Mouse (Mus musculus): Measurements from ENCODE around the gene Trrap.

The Trrap gene

DNA sequence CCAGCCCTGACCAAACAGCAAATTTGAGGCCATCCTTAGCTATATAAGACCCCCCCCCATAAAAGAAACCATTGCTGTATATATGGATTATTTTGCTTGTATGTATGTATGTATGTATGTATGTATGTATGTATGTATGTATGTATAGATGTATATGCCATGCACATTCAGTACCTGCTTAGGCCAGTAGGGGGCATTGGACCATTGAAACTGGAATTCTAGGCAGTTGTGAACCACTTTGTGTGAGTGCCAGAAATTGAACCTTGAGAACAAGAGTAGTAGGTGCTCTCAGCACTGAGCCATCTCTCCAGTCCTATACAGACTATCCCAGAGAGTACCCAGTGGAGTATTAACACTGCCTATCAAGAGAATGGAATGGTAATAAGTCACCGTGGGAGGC is 104.2 kb downstream of the Trrap start:
- peak; percentile 33 for DNase-seq (ENCODE audit: low read depth, low spot score)

- DNase-seq (ENCODE audit: low read depth, low spot score): no peak
Observed at GRCm38 (mm10) chr5:144872326-144872725, 104.8 kb downstream of the Trrap start.

DNA sequence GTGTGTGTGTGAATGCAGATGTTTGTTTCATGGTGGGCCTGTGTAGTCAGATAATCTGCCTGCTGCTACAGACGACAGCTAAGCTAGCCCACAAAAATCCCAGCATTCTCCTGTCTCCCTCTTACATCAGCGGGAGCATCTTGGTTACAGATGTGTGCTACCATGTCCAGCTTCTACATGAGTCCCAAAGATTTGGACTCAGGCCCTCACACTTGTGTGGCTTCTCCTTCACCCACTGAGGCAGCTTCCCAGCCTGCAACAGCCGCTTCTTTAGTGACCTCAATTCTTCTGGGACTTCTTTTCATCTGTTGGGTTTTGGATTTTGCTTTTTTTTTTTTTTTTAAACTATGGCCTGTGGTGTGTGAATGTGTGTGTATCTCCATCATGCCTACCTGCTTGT is 105.3 kb downstream of the Trrap start:
- DNase-seq (ENCODE audit: low read depth, low spot score): no peak

- no peak for DNase-seq (ENCODE audit: low read depth, low spot score)
Observed at GRCm38 (mm10) chr5:144875227-144875626, 107.7 kb downstream of the Trrap start.

- DNase-seq (ENCODE audit: low read depth, low spot score): peak; percentile 65
Observed at GRCm38 (mm10) chr5:144875892-144876291, 108.4 kb downstream of the Trrap start.

- no peak for DNase-seq (ENCODE audit: low read depth, low spot score)
Observed at GRCm38 (mm10) chr5:144877021-144877420, 109.5 kb downstream of the Trrap start.

DNA sequence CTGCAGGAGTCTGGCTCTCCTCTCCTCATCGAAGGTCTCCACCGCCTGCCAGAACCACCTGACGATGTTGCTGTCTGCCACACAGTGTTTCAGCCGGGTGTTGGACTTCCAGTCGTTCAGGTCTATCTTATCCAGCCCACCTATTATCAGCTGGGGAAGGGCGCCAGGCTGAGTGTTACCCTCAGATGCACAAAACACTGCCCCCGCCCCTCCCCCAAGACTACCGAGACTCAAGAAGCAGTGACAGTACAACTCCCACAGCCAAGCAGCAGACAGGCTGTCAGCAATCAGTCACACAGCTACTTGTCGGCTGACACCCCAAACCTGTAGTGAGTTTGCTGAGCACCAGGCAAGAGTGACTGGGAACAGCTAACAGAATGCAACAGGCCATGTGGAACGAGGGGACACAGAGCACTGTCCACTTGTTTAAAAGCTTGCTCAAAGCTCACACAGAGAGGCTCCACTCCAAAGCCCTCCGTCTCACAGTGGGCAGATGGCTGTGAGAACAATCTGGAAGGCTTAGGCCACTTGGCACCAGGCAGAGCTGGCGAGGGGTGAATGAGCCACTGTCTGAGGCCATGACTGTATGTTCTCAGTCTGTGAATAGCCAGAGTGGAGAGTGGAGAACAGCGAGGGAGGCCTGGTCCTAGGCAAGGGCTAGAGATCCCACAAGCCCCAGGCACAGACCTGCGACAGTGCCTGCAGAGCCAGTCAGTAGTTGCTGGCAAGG is 114.3 kb downstream of the Trrap start:
- no peak for DNase-seq (ENCODE audit: low read depth, low spot score)

- no peak for DNase-seq (ENCODE audit: low read depth, low spot score)
Observed at GRCm38 (mm10) chr5:144884629-144885217, 117.2 kb downstream of the Trrap start.

DNA sequence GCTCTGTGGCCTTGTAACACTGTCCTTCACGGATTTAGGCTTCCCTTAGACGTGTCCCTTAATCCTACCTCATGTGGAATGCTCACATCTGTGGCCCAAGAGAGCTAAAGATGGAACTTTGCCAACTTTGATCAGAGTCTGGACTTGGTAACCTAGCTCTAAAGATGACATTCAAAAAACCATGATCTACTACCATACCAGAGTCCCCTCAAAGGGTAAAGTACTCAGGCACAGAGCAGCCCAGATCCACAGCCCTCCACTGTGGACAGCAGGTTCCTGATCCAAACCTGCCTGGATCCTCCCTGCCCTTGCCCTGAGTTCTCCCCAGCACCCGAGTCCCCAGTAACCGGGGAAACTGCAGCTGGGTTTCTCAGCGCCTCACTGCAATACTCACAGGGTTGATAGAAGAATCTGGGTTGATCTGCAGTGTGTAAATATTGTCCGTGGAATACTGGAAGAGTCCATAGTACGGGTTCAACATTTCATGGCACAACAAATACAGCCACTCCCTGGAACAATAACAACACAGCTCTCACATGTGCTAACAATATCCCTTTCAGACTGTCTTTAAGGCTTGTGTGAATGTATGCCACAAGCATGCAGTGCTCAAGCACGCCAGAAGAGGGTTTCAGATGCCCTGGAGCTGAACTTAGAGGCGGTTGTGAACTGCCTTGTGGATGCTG is 118.6 kb downstream of the Trrap start:
- DNase-seq (ENCODE audit: low read depth, low spot score): no peak

- DNase-seq (ENCODE audit: low read depth, low spot score): no peak
Observed at GRCm38 (mm10) chr5:144891276-144891675, 123.7 kb downstream of the Trrap start.

- DNase-seq (ENCODE audit: low read depth, low spot score): no peak
Observed at GRCm38 (mm10) chr5:144897881-144898280, 130.3 kb downstream of the Trrap start.

DNA sequence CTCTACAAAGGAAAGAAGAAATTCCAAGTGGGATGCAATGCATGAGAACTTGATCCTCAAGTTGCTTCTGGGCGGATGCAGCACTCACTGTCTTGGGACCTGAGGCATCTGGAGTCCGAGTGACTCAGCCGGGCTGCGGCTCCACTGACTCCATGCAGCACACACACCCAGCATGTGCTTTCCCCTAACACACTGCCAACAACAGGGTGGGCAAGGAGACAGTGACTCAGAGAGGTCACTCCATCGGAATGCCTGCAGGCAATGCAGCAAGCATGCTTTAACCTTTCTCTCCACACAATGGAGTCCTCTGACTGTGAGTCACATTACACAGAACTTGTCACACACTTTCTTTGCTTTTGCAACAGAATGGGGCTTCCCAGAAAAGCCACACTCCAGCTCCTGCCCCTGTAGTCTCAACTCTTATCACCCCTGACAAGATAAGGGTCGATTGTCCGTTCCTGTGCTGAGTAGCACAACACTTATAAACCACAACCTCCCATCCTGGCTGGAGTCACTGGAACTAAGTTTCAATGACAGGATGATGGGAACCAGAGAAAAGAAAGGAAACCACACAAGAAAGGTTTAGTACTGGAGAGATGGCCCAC is 131.0 kb downstream of the Trrap start:
- no peak for DNase-seq (ENCODE audit: low read depth, low spot score)

GRCm38 (mm10) chr5:144901035-144901434 is 133.5 kb downstream of the Trrap start:
- DNase-seq (ENCODE audit: low read depth, low spot score): no peak

DNA sequence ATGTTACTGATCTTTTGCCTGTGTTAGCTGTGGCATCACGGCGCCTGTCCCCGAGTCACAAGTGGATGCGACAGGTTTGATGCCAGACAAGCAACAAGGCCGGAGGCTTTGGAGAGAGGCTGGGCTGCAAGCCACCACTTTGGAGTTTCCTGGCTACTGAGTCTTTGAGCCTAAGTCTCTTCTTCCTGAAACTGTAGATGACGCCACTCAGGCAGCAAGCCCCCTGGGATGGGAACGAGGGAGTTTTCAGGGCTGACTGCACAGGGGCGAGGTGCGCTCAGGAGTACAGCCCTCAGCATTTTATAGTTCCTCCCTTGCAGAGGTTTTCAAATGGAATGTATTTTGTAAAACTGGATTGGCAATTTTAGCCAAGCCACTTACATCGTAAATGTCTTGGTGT is 134.3 kb downstream of the Trrap start:
- DNase-seq (ENCODE audit: low read depth, low spot score): no peak

- no peak for DNase-seq (ENCODE audit: low read depth, low spot score)
Observed at GRCm38 (mm10) chr5:144904356-144905134, 137.0 kb downstream of the Trrap start.

DNA sequence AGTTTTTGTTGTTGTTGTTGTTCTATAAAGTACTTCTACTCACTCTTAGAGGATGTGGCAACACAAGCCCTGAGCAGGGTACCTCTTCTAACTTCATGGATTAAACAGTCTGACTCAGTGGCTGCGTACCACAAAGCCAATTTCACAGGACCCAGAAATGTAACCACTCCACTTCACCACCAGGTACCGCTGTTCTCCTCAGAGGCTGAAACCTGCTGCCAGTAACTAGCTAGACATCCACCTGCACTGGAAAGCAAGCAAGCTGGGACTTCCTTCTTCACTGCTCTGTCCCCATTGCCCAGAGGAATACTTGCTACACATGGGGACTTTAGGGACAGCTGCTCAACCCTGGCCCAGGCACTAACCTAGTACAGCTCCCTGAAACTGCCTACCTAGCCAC is 140.1 kb downstream of the Trrap start:
- DNase-seq (ENCODE audit: low read depth, low spot score): peak; percentile 42

Measured in A20 (cell line).